Mouse (Mus musculus): ENCODE results near the gene Pfn1. TPM values are rescaled to one million over a fixed set of nuclear protein-coding genes. Genes with fewer than 3 reads are reported as not detected.

Gene Pfn1
- total RNA-seq, 2 experiments from 2014 or later: 217 to 244 TPM

DNA sequence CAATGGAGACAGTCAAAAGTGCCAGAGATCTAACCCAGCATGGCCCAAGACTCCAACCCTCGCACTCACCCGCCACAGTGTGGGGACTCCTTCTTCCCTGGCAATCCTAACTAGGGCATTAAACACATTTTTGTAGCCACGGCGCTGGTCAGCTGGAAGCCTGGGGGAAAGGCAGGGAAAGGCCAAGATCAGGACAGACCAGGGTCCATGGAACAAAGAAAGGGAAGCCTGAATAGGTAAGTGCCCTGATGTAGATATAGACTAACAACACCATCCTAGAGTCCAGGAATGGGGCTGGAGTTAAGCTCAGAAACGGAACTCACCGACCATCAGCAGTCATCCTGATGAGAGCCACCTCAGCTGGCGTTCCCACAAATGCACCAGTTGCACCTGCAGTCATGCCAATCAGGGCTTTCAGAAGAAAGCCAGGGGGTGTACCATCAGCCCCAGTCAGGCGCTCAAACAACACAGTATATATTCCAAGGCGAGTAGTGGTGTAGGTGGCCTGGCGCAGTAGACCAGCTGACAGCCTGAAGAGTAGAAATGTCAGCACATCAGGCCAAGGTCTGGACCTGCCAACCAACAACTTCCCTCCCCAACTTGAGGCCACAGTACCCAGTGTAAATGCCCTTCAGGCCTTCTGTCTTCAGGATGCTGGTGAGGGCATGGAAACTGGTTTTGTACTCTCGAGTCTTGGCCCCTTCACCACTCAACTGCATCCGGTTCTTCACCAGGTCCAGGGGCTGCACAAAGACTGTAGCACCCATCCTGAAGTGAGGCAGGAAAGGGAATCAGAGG lies 8.8 kb downstream of the Pfn1 start:
- DNase-seq (ENCODE audit: low spot score in 2 of 2): no peak
- intact Hi-C loops (cut with DNase I): no loop called here

DNA sequence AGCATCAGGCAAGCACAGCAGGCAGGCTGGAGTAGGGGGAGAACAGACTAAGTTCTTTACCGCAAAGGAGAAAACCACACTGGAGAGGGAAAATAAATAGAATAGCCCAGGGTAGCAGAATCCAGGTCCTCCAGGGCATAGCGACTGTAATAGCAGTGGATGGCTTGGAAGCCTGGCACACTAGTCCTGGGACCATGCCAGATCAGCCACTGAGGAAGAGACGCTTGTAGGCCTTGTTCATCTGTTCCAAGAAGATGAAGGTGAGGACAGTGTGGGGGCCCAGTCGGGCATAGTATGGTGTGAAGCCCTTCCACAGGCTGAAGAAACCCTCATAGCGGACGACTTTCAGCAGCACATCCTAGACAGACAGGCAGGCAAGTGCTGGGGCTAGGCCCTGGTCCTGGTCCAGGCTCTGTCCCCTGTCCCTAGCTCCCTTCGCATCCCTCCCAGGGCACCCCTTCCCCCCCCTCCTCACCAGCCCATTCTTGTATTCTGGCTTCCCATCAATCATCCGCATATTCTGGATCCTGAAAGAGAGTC lies 9.8 kb downstream of the Pfn1 start:
- intact Hi-C loops (cut with DNase I): no loop called here
- no peak for DNase-seq (ENCODE audit: low spot score in 2 of 2)

DNA sequence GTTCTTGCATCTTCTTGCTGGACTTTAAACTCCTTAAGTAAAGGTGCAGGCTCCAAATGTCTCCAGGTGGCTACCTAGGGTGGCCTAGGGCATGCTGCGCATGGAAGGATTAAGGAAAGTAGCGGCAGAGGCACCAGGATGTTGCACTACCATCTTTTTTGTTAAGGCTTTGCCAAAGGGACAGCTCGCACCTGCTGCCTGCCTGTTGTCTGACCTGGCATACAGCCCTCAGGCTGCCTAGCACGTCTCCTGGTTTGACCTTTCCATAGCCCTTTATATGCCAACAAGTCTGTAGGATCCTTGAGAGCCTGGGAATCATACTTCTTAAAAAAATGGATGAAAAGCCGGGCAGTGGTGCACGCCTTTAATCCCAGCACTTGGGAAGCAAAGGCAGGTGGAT lies 11.4 kb downstream of the Pfn1 start:
- no peak for DNase-seq (ENCODE audit: low spot score in 2 of 2)
- intact Hi-C loops (cut with DNase I): no loop called here

DNA sequence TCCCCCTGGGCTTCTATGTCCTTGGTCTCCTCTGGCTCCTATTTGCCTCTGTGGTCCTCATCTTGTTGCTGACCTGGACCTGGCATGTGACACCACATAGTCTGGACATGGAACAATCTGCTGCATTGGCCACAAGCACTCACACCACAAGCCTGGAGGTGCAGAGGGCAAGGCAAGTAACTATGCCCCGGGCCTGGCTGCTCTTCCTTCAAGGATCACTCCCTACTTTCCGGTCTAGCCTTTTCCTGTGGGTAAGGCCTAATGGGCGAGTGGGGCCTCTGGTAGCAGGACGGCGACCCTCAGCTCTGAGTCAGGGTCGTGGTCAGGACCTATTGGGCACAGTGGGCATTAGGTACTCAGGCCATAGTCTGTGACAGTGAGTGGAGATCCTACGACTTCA lies 13.2 kb downstream of the Pfn1 start:
- intact Hi-C loops (cut with DNase I): no loop called here
- no peak for DNase-seq (ENCODE audit: low spot score in 2 of 2)

DNA sequence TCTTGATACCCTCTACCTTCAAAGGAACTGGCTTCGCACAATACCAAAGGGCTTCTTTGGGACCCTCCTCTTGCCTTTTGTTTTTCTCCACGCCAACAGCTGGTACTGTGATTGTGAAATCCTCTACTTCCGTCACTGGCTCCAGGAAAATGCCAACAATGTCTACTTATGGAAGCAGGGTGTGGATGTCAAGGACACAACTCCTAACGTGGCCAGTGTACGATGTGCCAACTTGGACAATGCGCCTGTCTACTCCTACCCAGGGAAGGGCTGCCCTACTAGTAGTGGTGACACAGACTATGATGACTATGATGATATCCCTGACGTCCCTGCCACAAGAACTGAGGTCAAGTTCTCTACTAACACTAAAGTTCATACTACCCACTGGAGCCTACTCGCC lies 14.5 kb downstream of the Pfn1 start:
- no peak for DNase-seq (ENCODE audit: low spot score in 2 of 2)
- intact Hi-C loops (cut with DNase I): no loop called here

DNA sequence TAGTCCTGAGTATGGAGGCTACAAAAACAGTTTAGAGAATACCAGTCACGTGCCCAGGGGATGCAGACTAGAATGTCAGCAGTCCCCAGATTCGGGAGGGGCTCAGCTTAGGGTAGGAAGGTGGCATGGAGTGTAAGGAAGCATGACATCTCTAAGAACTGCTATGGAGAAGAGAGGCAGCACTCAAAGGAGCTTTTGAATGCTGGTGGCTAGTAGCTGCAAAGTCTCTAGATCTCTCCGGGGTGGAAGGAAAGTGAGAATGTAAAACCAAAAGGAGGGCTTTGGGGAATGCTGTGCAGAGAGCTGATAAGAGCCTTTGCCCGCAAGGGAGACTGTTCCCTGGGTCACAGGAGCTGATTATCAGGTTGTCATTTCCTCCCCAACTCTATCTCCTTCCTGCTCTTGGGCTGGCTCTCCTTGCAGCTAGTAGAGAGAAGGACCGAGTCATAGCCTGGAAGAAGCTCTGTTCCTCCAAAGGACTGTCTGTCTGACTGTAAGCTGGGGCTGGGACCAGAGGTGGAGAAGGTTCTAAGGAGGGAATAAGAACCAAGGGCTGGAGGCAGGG lies 15.6 kb downstream of the Pfn1 start, which contains the start of gene Gp1ba:
TSS of gene Gp1ba (plus strand) at position 409 of the 565 bp plus-strand sequence.
- DNase-seq (ENCODE audit: low spot score in 2 of 2): no peak
- intact Hi-C loops (cut with DNase I): no loop called here

DNA sequence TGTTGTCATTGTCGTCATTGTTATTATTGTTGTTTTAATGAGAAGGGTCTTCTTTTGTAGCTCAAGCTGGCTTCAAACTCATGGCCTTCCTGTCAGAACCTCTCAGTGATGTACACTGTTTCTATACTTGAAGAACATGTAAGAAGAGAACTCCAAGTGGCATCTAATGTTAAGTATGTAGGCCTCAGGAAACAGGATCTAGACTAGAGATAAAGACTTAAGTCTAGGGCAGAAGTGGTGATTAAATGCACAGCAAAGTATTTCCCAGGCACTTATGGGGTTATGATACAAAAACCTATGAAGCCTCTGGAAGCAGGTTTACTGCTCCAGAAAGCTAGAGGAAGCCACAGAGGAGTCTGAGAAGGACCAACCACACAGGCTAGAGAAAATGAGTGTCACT lies 16.2 kb downstream of the Pfn1 start:
- intact Hi-C loops (cut with DNase I): no loop called here
- DNase-seq (ENCODE audit: low spot score in 2 of 2): no peak

DNA sequence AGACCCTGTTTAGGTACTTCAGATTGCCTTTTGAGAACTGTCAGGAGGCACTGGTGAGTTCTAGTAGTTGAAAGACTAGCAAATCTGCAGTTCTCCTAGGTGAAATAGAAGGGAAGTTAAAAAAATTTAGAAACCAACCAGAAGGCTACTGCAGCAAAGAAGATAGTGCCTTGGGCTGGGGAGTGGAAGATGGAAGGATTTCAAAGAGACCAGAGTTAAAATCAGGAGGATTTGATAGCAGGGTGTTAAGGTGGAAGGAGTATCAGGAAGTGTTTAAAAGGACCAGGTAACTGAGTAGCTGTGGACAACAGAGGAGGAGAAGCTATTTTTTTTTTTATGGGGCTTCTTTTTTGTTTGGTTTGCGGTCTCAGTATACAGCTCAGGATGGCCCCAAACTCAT lies 16.7 kb downstream of the Pfn1 start:
- no peak for DNase-seq (ENCODE audit: low spot score in 2 of 2)
- intact Hi-C loops (cut with DNase I): no loop called here

DNA sequence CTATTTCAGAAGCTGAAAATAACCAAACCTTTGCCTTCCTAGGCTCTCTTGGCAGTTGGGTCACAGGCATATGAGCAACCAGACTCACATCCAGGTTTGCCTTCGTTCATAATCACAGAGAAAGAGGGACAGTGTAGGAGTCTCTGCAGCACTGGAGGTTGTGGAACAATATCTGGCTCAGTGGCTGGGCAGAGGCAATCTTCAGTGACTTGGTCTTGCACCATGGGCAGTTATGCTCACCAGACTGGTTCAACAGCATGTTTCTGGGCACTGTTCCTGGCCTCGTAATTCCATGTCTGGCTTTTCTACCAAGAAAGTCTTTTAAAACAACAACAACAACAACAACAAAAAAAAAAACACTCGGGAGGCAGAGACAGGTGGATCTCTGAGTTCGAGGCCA lies 18.8 kb downstream of the Pfn1 start:
- intact Hi-C loops (cut with DNase I): no loop called here
- DNase-seq (ENCODE audit: low spot score in 2 of 2): no peak

DNA sequence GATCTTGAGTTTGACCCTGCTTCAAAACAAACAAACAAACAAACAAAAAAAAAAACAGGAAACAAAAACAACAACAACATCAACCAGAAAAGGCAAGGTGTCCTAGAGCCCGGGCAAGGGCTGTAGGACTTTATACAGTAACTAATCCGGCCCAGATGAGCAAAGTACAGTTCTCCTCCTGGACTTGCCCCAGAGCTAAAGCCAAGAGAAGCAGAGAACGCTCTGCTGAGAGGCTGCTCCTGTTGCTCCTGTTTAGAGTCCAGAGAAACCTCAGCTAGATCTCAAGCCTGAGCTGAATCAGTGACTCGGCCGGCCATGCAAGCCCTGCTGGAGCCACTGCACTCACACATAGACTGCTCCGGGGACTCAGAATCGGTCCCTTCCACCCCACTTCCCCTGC lies 24.3 kb downstream of the Pfn1 start:
- intact Hi-C loops (cut with DNase I): loop anchor here (5.0 kb wide), 1 partner anchor 127 kb away; no protein-coding TSS in a partner anchor
- no peak for DNase-seq (ENCODE audit: low spot score in 2 of 2)

DNA sequence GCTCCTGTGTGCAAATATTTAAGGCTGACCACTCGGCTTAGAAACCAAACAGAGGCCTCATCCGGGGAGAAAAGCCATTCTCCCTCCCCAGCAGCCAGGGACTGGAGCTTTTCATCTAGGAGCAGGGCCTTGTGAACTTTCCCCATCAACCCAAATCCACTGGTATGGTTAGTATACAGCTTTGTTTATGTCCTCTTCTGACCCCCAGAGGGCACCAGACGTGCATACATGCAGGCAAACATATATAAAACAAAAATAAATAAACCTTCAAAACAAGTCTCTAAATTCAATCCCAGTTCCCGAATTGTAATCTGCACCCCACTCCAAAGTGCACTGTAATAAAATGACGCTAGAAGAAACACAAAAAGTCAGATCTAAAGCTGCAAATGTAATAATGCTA lies 24.9 kb downstream of the Pfn1 start:
- no peak for DNase-seq (ENCODE audit: low spot score in 2 of 2)
- intact Hi-C loops (cut with DNase I): loop anchor here (10.0 kb wide), 1 partner anchor 215 kb away; the partner anchor contains the start of gene Pelp1

DNA sequence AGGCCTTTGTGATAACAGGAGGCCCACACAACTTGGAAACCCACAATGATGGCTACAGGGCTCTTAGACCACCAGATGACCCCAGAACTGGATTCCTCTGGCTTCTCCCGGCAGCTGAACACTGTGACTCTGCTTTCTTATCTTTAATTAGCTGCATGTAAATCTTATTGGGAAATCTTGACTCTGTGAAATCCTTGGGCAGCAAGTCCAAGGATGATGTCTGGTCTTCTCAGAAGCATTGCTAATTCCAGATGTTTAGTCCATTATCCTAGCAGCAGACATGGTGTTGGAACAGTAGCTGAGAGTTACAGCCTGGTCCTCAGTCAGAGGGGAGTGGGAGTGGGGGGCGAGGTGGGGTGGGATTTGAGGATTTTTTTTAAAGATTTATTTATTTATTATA lies 26.0 kb downstream of the Pfn1 start:
- intact Hi-C loops (cut with DNase I): loop anchor here (10.0 kb wide), 1 partner anchor 214 kb away; the partner anchor contains the start of gene Pelp1

DNA sequence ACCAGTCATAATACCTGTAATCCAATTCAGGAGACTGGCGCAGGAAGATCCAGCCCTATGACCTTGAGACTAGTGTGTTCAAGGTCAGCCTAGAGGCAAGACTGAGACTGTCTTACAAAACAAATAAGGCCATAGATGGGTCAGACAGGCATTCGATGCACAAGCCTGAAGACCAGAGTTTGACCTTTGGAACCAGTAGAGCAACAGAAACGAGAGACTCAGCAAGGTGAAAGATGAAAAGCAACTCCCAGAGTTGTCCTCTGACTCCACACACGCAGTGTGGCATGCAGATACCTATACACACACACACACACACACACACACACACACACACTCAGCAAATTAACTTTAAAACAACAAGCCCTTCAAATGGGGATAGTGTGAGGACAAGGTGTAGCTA lies 27.6 kb downstream of the Pfn1 start:
- intact Hi-C loops (cut with DNase I): loop anchor here (10.0 kb wide), 1 partner anchor 212 kb away; the partner anchor contains the start of gene Pelp1
- no peak for DNase-seq (ENCODE audit: low spot score in 2 of 2)

More for the DNA sequence above, 26.0 kb downstream of the Pfn1 start:
- DNase-seq (ENCODE audit: low spot score in 2 of 2): no peak

DNA sequence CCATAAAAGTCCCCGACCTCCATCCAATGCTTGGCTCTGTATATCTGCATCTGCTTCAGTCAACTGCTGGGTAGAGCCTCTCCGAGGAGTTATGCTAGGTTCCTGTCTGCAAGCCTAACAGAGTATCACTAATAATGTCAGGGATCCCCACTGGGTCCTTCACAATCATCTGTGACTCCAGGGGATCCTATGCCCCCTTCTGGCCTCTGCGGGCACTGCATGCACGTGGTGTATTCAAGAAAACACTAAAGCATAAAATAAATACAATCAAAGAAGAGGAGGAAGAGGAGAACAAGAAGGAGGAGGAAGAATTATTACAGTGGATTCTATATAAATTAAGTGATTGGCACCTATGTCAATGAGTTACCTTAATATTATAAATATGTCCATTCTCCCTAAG lies 29.0 kb downstream of the Pfn1 start:
- intact Hi-C loops (cut with DNase I): loop anchor here (10.0 kb wide), 1 partner anchor 211 kb away; the partner anchor contains the start of gene Pelp1
- no peak for DNase-seq (ENCODE audit: low spot score in 2 of 2)

DNA sequence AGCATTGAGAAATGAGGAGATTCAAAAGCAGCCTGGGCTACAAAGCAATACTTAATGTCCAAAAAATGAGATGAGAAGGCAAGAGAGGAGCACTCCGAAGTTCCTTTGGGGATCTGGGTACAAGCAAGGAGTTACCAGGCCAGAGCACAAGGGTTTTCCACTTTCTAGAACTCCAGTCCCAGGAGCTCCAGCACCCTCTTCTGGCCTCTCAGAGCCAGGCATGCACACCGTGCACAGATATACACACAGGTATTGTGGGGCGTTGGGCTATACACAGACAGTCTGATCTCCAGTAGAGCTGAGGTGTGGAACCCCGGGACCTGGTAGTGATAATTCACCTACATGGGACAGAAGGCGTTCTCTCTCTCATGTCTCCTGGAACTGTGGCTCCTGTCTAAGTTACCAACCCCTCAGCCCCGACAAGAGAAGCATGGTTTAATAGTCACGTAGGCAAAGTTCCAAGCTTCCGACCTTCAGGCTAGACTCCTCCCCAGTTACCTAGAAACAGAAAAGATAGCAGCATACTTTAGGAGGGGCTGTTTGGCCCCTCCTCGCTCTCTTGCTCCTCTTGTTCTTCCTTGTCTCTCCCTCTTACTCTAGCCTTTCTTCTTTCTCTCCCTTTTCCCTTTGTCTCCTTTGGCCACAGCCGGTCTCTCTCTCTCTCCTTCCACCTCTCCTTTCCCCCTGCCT lies 31.2 kb downstream of the Pfn1 start:
- DNase-seq (ENCODE audit: low spot score in 2 of 2): no peak
- intact Hi-C loops (cut with DNase I): loop anchor here (2.0 to 10.0 kb wide), 2 partner anchors 106 to 208 kb away; partner anchors contain the start of gene Pelp1

DNA sequence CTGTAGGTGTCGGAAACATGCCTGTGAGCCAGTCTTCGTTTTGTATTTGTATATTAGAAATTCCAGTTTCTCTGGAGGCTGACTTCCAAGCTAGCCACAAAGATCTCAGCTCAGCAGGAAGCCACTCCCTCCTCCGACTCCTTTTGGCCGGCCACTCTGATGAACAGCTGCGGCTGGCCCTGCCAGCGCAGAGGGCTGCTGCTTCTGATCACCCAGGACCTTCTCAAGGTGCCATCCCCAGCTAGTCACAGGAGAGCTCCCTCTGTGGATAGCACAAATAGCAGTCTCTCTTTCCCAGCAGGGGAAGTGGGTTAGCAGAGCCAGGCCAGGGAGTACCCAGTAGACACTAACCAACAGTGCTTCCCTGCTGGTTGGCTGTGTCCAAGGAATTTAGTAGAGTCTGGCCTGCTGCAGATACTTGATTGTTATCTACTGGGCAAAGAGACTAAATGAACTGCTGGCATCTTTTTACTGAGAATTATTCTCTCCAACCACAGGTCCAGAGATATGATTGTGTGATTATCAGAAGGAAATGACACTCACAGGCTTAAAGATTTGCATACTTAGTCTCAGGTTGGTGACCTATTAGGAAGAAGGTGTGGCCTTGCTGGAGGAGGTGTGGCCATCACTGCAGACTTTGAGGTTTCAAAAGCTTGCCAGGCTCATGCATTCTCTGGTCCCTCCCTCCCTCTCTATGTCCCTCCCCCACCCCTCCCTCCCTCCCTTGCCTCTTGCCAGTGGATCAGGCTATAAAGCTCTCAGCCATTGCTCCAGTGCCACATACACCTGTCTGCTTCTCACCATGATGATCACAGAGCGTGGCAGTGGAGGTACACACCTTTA lies 32.3 kb downstream of the Pfn1 start:
- intact Hi-C loops (cut with DNase I): loop anchor here (2.0 to 10.0 kb wide), 2 partner anchors 105 to 207 kb away; partner anchors contain the start of gene Pelp1
- DNase-seq (ENCODE audit: low spot score in 2 of 2): no peak

DNA sequence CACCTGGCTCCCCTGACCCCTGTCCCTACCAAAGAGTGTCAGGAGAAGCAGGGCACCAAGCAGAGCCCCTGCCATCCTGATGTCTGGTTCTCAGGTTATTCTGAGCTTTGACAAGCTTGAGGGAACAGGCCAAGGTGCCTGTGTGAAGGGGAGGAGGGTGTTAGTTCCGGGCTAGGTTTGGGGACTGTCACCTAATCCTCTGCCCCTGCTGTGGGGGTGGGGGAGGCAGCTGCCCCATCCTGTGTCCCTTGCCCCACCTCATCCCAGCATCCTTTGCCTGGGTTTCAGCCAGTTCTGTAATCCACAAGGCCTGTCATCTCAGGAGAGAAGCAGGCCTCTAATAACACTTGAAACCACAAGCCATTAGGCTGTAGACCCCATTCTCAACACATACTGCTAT lies 35.3 kb downstream of the Pfn1 start, which contains the start of gene Chrne:
TSS of gene Chrne (minus strand) at position 116 of the 400 bp plus-strand sequence.
- no peak for DNase-seq (ENCODE audit: low spot score in 2 of 2)
- intact Hi-C loops (cut with DNase I): no loop called here

DNA sequence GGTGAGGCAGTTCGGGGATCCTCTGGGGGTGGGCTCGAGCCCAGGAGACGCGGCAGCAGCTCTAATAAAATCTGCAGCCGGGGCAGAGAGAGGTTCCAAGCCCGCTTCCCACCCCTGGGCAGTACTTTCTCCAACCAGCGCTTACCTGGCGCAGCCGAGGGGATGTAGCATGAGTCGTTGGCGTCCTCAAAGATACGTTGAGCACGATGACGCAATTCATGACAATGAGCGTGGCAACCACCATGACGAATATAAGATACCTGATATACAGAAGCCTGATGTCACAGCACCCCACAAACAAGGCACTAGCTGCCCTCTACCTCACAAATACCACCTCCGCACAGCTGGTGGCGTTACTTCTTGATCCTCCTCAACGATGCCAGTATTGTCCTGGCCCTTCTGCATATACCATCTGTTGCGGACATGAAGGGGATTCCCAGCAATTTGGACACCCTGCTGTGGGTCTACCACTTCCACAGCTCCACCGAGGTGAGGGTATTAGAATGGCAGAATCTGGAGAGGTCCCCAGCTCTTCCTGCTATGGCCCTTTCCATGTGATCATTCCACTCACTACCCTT lies 38.8 kb downstream of the Pfn1 start, which contains the start of gene 4930544D05Rik:
TSS of gene 4930544D05Rik (plus strand) at position 333 of the 578 bp plus-strand sequence.
- intact Hi-C loops (cut with DNase I): no loop called here
- DNase-seq (ENCODE audit: low spot score in 2 of 2): no peak

DNA sequence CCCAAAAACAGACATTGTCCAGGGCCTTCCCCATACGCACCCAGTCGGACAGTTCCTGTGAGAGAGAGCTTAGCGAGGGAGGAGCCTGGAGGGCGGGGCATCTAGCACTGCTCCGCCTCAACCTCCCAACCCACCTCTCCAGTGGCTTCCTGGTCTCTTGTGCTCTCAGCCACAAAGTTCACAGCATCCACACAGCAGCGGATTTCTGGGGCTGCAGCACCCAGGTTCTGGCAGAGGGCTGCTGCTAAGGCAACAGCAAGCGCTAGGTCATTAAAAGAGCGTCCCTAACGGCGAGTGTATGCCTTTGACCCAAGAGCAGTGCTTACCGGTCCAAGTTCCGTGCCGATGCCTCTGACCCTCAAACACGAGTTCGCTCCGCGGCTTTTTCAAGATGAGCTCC lies 39.4 kb downstream of the Pfn1 start:
- DNase-seq (ENCODE audit: low spot score in 2 of 2): no peak
- intact Hi-C loops (cut with DNase I): no loop called here

Data from left cerebral cortex, postnatal 36 days (tissue).